9 mouse cellular contexts compared by ENCODE assay signal in the genomic region with DNA sequence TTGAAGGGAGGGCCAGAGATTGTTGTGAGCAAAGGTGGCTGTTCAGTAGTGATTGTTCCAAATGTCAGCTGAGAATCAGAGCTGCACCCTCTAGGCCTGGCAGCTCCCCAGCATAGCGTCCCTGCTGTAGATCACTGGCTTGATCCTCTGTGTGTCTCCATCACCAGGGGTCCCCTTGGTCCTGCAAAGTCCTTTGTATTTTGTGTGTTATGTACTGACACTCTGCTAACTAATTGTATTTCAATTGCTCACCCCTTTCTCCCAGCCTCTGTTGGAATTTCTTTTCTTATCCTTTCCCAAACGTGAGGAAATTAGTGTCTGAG.
DNase-seq lines count a peak whose midpoint lies in the region; ATAC-seq and TF ChIP-seq lines count a peak whose summit lies in the region.
"Had no signal": no experiment of that assay in that cellular context is flagged by ENCODE, and none has a peak within 500 bp of the region (broad histone marks: within the 10 kb centered on the region; RNA-seq: fewer than 3 reads in every experiment).

No protein-coding gene starts in this region.

- WGBS in kidney, postnatal 0 days: 20% methylated on average over 2 of the region's 2 CpGs
- WGBS in intestine, embryonic 16.5 days: 15% methylated on average over 2 of the region's 2 CpGs
- WGBS in neural tube, embryonic 14.5 days: 2% methylated on average over 2 of the region's 2 CpGs

- peak; percentile 52; the same call in 1 of the 2 replicates for ATAC-seq in kidney, postnatal 0 days (replicated peaks; ENCODE audit: low FRiP score, low read depth)
- peak; percentile 51 for ATAC-seq in intestine, embryonic 16.5 days
- 0 out of 2 replicates have a peak, but pooled peaks have one; percentile 38 for ATAC-seq in neural tube, embryonic 14.5 days (ENCODE audit: low read depth)

- no peaks in the 10 kb centered on the region for H3K36me3 ChIP-seq in kidney, postnatal 0 days (ENCODE audit: insufficient read depth, low read length)
- H3K36me3 ChIP-seq in intestine, embryonic 16.5 days (ENCODE audit: control insufficient read depth, insufficient read depth, low read length): no peaks in the 10 kb centered on the region
- no peaks in the 10 kb centered on the region for H3K36me3 ChIP-seq in neural tube, embryonic 14.5 days (ENCODE audit: control insufficient read depth, insufficient read depth, low read length)
- H3K36me3 ChIP-seq: liver, embryonic 15.5 days had no signal

- no peaks in the 10 kb centered on the region for H3K4me1 ChIP-seq in kidney, postnatal 0 days (replicated peaks; ENCODE audit: insufficient read depth, low read length)
- H3K4me1 ChIP-seq in intestine, embryonic 16.5 days (ENCODE audit: control insufficient read depth, insufficient read depth, low read length): peaks cover 12% of the 10 kb centered on the region; the same call in 1 of the 2 replicates
- H3K4me1 ChIP-seq in neural tube, embryonic 14.5 days (ENCODE audit: control insufficient read depth, insufficient read depth, low read length): no peaks in the 10 kb centered on the region
- H3K4me1 ChIP-seq: liver, embryonic 15.5 days had no signal

- H3K27ac ChIP-seq in kidney, postnatal 0 days: no peak overlapping the region
- H3K27ac ChIP-seq in intestine, embryonic 16.5 days (ENCODE audit: low read length): no peak overlapping the region
- H3K27ac ChIP-seq in neural tube, embryonic 14.5 days (ENCODE audit: low read depth, low read length): no peak overlapping the region
- H3K27ac ChIP-seq: liver, embryonic 15.5 days had no signal

- TF ChIP-seq CTCF in kidney, postnatal 0 days (IDR thresholded peaks at IDR 0.05; ENCODE audit: low read depth): no peak

- H3K27me3 ChIP-seq in kidney, postnatal 0 days (ENCODE audit: insufficient read depth, low read length): no peaks in the 10 kb centered on the region
- H3K27me3 ChIP-seq in intestine, embryonic 16.5 days (replicated peaks; ENCODE audit: control insufficient read depth, insufficient read depth, low read length): no peaks in the 10 kb centered on the region
- H3K27me3 ChIP-seq in neural tube, embryonic 14.5 days (ENCODE audit: control insufficient read depth, insufficient read depth, low read length): no peaks in the 10 kb centered on the region
- H3K27me3 ChIP-seq: liver, embryonic 15.5 days had no signal

- DNase-seq in adrenal gland, adult 2 months: peak; percentile 33
- no peak for DNase-seq in adrenal gland, adult 8-10 months
- no peak for DNase-seq in kidney, postnatal 0 days (ENCODE audit: low spot score)
- DNase-seq in kidney, adult 11 months: no peak
- no peak for DNase-seq in urinary bladder, adult 18-20 months (ENCODE audit: low spot score in 2 of 2)
- no peak for DNase-seq in left cerebral cortex, postnatal 36 days (ENCODE audit: low spot score in 2 of 2)

- H3K9me3 ChIP-seq in kidney, postnatal 0 days (replicated peaks; ENCODE audit: low read length): no peaks in the 10 kb centered on the region
- no peaks in the 10 kb centered on the region for H3K9me3 ChIP-seq in intestine, embryonic 16.5 days (ENCODE audit: control insufficient read depth, low read length)
- no peaks in the 10 kb centered on the region for H3K9me3 ChIP-seq in neural tube, embryonic 14.5 days (ENCODE audit: control insufficient read depth, low read length)
- H3K9me3 ChIP-seq: liver, embryonic 15.5 days had no signal

- H3K4me3 ChIP-seq in kidney, postnatal 0 days (replicated peaks; ENCODE audit: low read depth, low read length): no peak overlapping the region
- H3K4me3 ChIP-seq in intestine, embryonic 16.5 days (ENCODE audit: low read length): no peak overlapping the region
- no peak overlapping the region for H3K4me3 ChIP-seq in neural tube, embryonic 14.5 days (ENCODE audit: low read depth, low read length)
- H3K4me3 ChIP-seq: liver, embryonic 15.5 days had no signal

- H3K9ac ChIP-seq in kidney, postnatal 0 days (ENCODE audit: low read depth, low read length): no peak overlapping the region
- H3K9ac ChIP-seq in intestine, embryonic 16.5 days (ENCODE audit: low read depth, low read length): no peak overlapping the region
- H3K9ac ChIP-seq in neural tube, embryonic 14.5 days (replicated peaks; ENCODE audit: low read depth, low read length): no peak overlapping the region
- H3K9ac ChIP-seq: liver, embryonic 15.5 days had no signal

- intact Hi-C loops in left cerebral cortex, postnatal 36 days (cut with DNase I): no loop called here

- no peak overlapping the region for H3K4me2 ChIP-seq in kidney, postnatal 0 days (ENCODE audit: low read length)
- no peak overlapping the region for H3K4me2 ChIP-seq in intestine, embryonic 16.5 days (ENCODE audit: low read depth, low read length)
- no peak overlapping the region for H3K4me2 ChIP-seq in neural tube, embryonic 14.5 days (ENCODE audit: low read depth, low read length)
- H3K4me2 ChIP-seq: liver, embryonic 15.5 days had no signal
